Mouse (Mus musculus) heart, embryonic 12.5 days (tissue): ENCODE measurements around the gene Prkcg. TPM values are rescaled to one million over a fixed set of nuclear protein-coding genes. Genes with fewer than 3 reads are reported as not detected.
"Not testable (repeated sequence)": the region's sequence is repeated elsewhere in the genome, so short reads cannot be mapped to it uniquely, and the experiment has no call there.

Experiments used
- ATAC-seq: fragments of 200-750 bp; cut with Nextera tagmentation; 2 replicates; pipeline ENCODE4 v1.8.0; 2017; ENCODE audit warnings: moderate TSS enrichment, moderate library complexity; ENCODE audit not compliant: insufficient number of reproducible peaks, low FRiP score
- H3K27ac ChIP-seq: fragments of 300-500 bp; sonication (generic); 2 replicates; pipeline ENCODE4 v1.5.1; 2016; ENCODE audit warnings: mild to moderate bottlenecking, moderate library complexity; ENCODE audit not compliant: poor library complexity, severe bottlenecking
- H3K27me3 ChIP-seq: fragments of 300-500 bp; sonication (generic); replicated peaks from 2 replicates; pipeline ENCODE4 v1.6.1; 2016; ENCODE audit warnings: mild to moderate bottlenecking, moderate library complexity
- H3K36me3 ChIP-seq: fragments of 300-500 bp; sonication (generic); 2 replicates; pipeline ENCODE4 v1.6.1; 2016; ENCODE audit warnings: mild to moderate bottlenecking, moderate library complexity
- H3K4me1 ChIP-seq: fragments of 300-500 bp; sonication (generic); replicated peaks from 2 replicates; pipeline ENCODE4 v1.6.1; 2016; ENCODE audit warnings: mild to moderate bottlenecking
- H3K4me2 ChIP-seq: fragments of 300-500 bp; sonication (generic); 2 replicates; pipeline ENCODE4 v1.6.1; 2016; ENCODE audit warnings: mild to moderate bottlenecking, moderate library complexity
- H3K4me3 ChIP-seq: fragments of 300-500 bp; sonication (generic); 2 replicates; pipeline ENCODE4 v1.5.1; 2016; ENCODE audit warnings: mild to moderate bottlenecking
- H3K9ac ChIP-seq: fragments of 300-500 bp; sonication (generic); 2 replicates; pipeline ENCODE4 v1.6.1; 2016; ENCODE audit warnings: mild to moderate bottlenecking, moderate library complexity
- H3K9me3 ChIP-seq: fragments of 300-500 bp; sonication (generic); replicated peaks from 2 replicates; pipeline ENCODE4 v1.6.1; 2016; ENCODE audit warnings: mild to moderate bottlenecking, moderate library complexity
- WGBS: fragments of 180-500 bp; shearing (Covaris S2); methylation state at CpG from one replicate; pipeline ENCODE4 v1.1.7; 2016; 5-methylcytosine and 5-hydroxymethylcytosine counted together
- polyA plus RNA-seq: library from polyadenylated mRNA; unstranded; fragments of >200 nt; fragmentation: Nextera tagmentation; extraction: Ambion mirVana; gene quantifications from 2 replicates; pipeline ENCODE4 v1.2.1, GENCODE M21; 2016

The Prkcg gene
- polyA plus RNA-seq, 1 experiment from 2014 or later, result 0.19 TPM

DNA sequence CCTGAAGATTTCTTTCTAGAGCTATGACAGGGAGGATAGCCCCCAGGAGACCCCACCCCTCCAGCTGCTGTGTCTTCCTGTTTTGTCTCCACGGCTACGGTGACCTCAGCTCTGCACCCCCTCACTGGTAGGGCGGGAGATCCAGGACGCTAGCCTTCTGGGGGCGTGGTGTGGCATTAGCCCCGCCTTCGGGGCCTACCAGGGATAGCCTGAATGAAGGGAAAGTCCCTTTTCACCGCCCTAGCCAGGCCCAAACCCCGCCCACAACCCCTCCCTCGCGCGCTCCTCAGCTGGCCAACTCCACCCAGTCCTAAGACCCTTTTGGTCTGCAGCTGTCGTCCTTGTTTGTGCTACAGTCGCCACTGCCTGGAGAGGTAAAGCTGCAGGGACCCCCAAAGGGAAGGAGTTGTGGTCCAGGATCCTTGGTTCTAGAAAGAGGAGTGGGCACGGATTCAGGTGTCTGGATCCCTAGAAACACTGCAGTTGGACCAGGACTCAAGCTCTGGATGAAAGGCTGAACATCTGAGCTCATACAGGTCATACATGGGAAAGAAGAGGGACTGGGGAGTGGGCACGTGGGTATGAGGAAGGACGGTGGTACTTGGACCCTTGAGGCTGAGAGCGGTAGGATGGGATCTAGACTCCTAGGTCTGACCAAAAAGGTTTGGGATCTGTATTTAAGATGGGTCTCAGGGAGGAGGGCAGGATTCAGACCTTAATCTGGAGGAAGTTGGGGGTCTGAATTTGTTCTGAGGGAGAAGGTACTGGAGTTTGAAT is 1.5 kb downstream of the Prkcg start:
- under 1% methylated on average over 18 of the region's 18 CpGs for WGBS

DNA sequence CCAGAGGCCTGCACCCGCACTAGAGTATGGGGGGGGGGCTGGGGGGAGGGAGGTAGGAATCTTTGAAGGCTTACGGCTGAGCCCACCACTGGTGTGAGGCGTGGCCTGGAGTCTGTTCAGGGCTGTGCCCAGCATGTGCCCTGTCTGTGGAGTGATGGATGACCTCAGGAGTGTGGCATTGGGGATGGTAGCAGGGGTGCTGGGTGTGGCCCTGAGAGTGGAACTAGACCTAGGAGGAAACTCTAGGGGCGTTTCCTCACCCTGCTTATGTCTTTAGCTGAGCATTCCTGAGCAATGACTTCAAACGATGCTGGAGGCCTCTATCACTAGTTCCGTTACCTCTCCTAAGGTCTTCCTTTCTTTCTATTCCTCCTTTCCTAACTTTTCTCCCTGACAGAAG is 2.2 kb downstream of the Prkcg start:
- H3K27ac ChIP-seq, result peak overlapping the region; percentile 91
- peak overlapping the region; percentile 84 for H3K9ac ChIP-seq
- WGBS, result 6% methylated on average over 6 of the region's 6 CpGs
- peak overlapping the region; percentile 55 for H3K4me3 ChIP-seq
- H3K9me3 ChIP-seq, result no peaks in the 10 kb centered on the region
- peaks cover 27% of the 10 kb centered on the region for H3K36me3 ChIP-seq
- peak; percentile 10; the same call in 1 of the 2 replicates for ATAC-seq
- no peaks in the 10 kb centered on the region for H3K27me3 ChIP-seq
- H3K4me2 ChIP-seq, result peak overlapping the region; percentile 92
- peaks cover 41% of the 10 kb centered on the region for H3K4me1 ChIP-seq

More for the DNA sequence above, 1.5 kb downstream of the Prkcg start:
- H3K4me2 ChIP-seq, result peak overlapping the region; percentile 92
- H3K36me3 ChIP-seq, result peaks cover 20% of the 10 kb centered on the region
- peak; percentile 92 for ATAC-seq
- H3K9me3 ChIP-seq, result no peaks in the 10 kb centered on the region
- H3K9ac ChIP-seq, result peak overlapping the region; percentile 84
- H3K4me1 ChIP-seq, result peaks cover 36% of the 10 kb centered on the region
- H3K27ac ChIP-seq, result peak overlapping the region; percentile 96
- peak overlapping the region; percentile 55 for H3K4me3 ChIP-seq
- no peaks in the 10 kb centered on the region for H3K27me3 ChIP-seq

DNA sequence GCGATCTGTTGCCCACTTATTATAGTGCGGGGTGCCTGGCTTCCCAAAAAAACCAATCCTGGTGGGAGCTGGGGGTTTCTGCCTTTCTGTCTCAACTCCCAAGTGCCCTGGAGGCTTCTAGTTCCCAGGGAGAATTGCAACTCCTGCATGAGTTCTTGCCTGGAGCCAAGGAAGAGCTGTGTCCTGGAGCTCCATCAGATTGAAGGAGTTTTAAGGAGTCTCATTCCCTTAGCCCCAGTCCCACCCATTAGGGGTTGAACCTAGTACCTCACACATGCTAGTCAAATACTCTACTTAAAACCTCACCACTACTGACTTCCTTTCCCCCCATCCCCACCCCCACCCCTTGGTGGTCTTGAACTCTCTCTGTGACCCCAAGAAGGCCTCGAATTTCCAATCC is 2.8 kb downstream of the Prkcg start:
- no peak for ATAC-seq
- Histone ChIP-seq H3K4me3 (peak overlapping the region; percentile 55), H3K9me3 (no peaks in the 10 kb centered on the region), H3K9ac (peak overlapping the region; percentile 84), H3K4me1 (peaks cover 45% of the 10 kb centered on the region), H3K27me3 (no peaks in the 10 kb centered on the region), H3K4me2 (peak overlapping the region; percentile 92), H3K27ac (peak overlapping the region; percentile 91), H3K36me3 (peaks cover 33% of the 10 kb centered on the region)
- WGBS, result 43% methylated on average over 3 of the region's 3 CpGs

DNA sequence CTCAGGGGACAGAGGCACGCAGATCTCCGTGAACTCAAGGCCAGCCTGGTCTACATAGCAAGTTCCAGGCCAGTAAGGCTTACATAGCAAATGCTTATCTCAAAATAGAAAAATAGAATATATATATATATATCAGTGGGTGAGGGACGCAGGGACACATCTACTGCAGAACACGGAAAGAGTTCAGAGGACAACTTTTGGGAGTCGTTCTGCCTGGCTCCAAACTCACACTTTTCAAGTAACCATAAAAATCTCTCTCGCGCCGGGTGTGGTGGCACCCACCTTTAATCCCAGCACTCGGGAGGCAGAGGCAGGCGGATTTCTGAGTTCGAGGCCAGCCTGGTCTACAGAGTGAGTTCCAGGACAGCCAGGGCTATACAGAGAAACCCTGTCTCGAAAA is 3.3 kb downstream of the Prkcg start:
- not testable (repeated sequence) for ATAC-seq, H3K9me3 ChIP-seq, H3K27me3 ChIP-seq
- H3K4me1 ChIP-seq, result peaks cover 50% of the 10 kb centered on the region
- H3K27ac ChIP-seq, result peak overlapping the region; percentile 91
- 59% methylated on average over 12 of the region's 12 CpGs for WGBS
- peak overlapping the region; percentile 84 for H3K9ac ChIP-seq
- peaks cover 38% of the 10 kb centered on the region for H3K36me3 ChIP-seq
- H3K4me3 ChIP-seq, result peak overlapping the region; percentile 55
- peak overlapping the region; percentile 92 for H3K4me2 ChIP-seq

DNA sequence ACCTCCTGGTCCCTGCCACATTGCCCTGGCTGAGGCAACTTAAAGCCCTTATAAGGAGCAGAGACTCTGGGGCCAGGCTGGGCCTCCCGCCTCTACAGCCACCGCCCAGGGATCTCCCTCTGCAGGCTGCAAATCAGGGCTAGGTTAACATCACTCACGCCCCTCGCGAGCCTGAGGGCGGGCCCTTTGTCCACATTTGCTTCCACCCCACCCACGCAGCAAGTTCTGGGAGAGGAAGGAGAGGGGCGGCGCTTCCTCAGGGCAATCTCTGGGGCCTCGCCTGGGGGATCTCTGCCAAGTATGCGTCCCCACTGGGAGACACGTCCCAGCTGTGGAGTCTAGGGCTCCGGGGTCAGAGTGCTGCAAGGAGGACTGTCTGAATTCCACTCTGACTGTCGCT is 3.8 kb downstream of the Prkcg start:
- under 1% methylated on average over 14 of the region's 14 CpGs for WGBS
- Histone ChIP-seq H3K36me3 (peaks cover 43% of the 10 kb centered on the region), H3K27ac (peak overlapping the region; percentile 91), H3K4me1 (peaks cover 56% of the 10 kb centered on the region), H3K4me3 (peak overlapping the region; percentile 55), H3K9me3 (no peaks in the 10 kb centered on the region), H3K4me2 (peak overlapping the region; percentile 92), H3K27me3 (no peaks in the 10 kb centered on the region), H3K9ac (peak overlapping the region; percentile 84)
- peak; percentile 79 for ATAC-seq

DNA sequence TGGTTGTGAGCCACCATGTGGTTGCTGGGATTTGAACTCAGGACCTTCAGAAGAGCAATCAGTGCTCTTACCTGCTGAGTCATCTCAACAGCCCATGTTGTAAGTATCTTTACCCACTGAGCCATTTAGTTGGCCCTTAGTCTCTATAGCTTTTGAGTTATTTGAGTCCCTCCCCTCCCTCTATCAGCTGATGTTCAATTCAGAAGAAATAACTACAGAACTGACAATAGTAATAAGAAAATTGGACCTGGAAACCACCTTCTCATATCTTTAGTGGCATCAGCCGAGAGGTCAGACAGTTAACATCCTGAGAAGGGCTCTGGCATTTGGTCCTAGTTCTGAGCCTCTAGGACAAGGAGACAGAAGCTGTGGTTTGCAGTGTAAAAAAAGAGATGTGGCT is 5.8 kb downstream of the Prkcg start:
- no peak for ATAC-seq
- Histone ChIP-seq H3K27me3 (no peaks in the 10 kb centered on the region), H3K9ac (no peak overlapping the region), H3K27ac (no peak overlapping the region), H3K4me2 (peak overlapping the region; percentile 18; the same call in 1 of the 2 replicates), H3K4me1 (peaks cover 68% of the 10 kb centered on the region), H3K36me3 (peaks cover 58% of the 10 kb centered on the region), H3K9me3 (no peaks in the 10 kb centered on the region), H3K4me3 (no peak overlapping the region)
- 83% methylated on average over 1 of the region's 1 CpGs for WGBS

DNA sequence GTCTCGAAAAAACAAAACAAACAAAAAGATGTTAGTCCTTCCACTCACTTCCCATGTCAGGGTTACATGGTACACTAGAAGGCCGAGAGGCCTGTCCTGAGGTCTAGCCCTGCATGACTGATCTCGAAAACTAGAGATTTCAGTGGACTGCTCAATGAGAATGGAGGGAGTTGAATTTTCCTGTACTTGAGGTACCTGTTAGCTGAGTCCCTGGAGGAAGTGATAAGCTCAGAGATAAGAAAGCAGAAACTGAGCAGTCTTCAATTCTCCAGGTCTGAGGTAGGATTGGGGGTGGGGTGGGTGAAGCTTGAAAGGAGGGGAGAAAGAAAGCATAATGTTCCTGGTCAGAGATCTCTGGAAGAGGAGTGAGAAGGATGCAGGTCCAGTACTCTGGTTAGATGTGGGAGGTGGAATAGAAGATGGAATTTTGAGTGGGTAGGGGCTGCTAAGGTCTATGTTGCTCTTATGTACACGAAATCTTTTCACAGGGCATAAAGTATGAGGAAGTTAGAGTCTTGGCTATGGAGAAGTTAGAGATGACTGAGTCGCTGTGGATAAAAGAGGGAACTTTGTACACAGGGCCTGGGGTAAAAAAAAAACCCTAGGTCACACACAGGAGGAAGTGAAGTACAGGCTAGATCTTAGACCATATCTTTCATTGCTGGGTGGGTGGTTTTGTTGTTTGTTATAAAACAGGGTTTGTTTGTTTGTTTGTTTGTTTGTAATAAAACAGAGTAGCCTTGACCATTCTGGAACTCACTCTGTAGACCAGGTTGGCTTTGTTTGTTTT is 6.5 kb downstream of the Prkcg start:
- peak overlapping the region; percentile 18; the same call in 1 of the 2 replicates for H3K4me2 ChIP-seq
- H3K36me3 ChIP-seq, result peaks cover 65% of the 10 kb centered on the region
- no peak overlapping the region for H3K9ac ChIP-seq
- H3K9me3 ChIP-seq, result no peaks in the 10 kb centered on the region
- no peak overlapping the region for H3K4me3 ChIP-seq
- H3K27me3 ChIP-seq, result no peaks in the 10 kb centered on the region
- ATAC-seq, result no peak
- WGBS, result 75% methylated on average over 5 of the region's 5 CpGs
- peaks cover 71% of the 10 kb centered on the region for H3K4me1 ChIP-seq
- no peak overlapping the region for H3K27ac ChIP-seq

DNA sequence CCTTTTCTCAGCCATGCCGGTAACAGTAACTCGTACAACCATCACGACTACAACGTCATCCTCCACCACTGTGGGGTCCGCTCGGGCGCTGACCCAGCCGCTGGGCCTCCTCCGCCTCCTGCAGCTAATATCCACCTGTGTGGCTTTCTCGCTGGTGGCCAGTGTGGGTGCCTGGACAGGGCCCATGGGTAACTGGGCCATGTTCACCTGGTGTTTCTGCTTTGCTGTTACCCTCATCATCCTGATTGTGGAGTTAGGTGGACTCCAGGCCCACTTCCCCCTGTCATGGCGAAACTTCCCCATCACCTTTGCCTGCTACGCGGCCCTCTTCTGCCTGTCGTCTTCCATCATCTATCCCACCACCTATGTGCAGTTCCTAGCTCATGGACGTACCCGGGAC is 7.7 kb downstream of the Prkcg start:
- Histone ChIP-seq H3K4me3 (no peak overlapping the region), H3K9me3 (no peaks in the 10 kb centered on the region), H3K27ac (no peak overlapping the region), H3K4me1 (peaks cover 71% of the 10 kb centered on the region), H3K4me2 (peak overlapping the region; percentile 64), H3K9ac (0 out of 2 replicates have a peak overlapping the region, but pooled peaks have one; percentile 52), H3K36me3 (peaks cover 65% of the 10 kb centered on the region), H3K27me3 (no peaks in the 10 kb centered on the region)
- ATAC-seq, result no peak
- WGBS, result 90% methylated on average over 16 of the region's 16 CpGs

DNA sequence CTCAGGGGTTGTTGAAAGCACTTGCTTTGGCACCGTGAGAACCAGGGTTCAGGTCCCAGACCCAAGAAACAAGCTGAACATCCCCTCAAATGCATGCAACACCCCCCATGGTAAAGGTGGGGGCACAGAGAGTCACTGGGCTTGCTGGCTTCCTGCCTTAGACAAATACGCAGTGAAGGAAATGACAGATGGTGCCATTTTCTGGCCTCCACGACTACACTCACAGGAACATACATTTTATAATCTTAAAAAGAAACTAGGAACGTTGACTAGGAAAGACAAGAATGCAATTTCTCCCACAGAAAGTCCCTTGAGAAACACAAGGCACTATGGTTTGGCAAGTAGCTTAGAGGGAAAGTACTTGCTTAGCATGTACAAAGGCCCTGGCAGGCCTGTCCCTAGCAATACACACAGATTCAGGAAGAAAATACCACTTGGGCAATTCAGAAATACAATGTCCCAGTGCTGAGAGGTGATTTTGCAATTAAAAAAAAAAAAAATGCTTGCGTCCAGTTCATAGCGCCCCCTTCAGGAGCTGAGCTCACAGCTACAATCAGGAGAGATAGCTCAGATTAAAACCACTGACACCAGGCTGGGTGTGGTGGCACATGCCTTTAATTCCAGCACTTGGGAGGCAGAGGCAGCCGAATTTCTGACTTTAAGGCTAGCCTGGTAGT is 11.1 kb downstream of the Prkcg start:
- no peaks in the 10 kb centered on the region for H3K9me3 ChIP-seq
- no peak overlapping the region for H3K4me2 ChIP-seq
- peaks cover 75% of the 10 kb centered on the region for H3K4me1 ChIP-seq
- no peak overlapping the region for H3K27ac ChIP-seq
- WGBS, result 53% methylated on average over 7 of the region's 7 CpGs
- H3K36me3 ChIP-seq, result peaks cover 49% of the 10 kb centered on the region
- no peak overlapping the region for H3K4me3 ChIP-seq
- H3K9ac ChIP-seq, result no peak overlapping the region
- peaks cover 12% of the 10 kb centered on the region for H3K27me3 ChIP-seq
- ATAC-seq, result no peak

DNA sequence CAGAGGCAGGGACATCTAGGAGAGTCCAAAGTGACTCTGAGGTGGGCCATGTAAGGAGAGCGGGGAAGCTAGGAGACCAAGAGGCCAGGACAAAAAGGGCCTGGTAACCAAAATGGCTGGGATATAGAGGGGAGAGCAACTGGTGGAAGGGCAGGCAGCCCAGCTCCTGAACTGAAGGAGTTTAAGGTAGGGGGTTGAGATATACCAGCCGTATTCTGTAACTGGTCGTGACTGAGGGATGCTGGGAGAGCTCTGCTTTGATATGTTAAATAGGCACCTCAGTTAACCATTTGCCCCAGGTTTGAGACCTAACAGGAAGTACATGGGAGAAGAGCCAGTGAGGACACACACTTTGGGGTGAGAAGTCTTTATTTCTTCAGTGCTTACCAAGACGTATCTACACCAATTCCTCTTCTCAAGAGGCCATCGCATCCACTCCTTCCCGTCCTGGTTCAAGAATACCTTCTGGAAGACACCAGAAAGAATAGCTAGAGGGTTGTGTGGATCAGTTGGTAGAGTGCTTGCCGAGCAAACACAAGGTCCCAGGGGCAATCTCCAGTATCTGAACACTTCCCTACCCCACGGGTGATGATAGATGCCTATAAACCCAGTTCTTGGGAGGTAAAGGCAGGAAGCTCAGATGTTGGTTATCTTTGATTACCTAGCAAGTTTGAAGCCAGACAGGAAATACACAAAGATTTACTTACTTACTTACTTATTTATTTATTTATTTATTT is 12.1 kb downstream of the Prkcg start:
- H3K27me3 ChIP-seq, result peaks cover 22% of the 10 kb centered on the region
- H3K4me2 ChIP-seq, result peak overlapping the region; percentile 74; the same call in 1 of the 2 replicates
- no peak overlapping the region for H3K27ac ChIP-seq
- no peak overlapping the region for H3K9ac ChIP-seq
- no peaks in the 10 kb centered on the region for H3K9me3 ChIP-seq
- H3K4me3 ChIP-seq, result no peak overlapping the region
- peaks cover 71% of the 10 kb centered on the region for H3K4me1 ChIP-seq
- ATAC-seq, result no peak
- peaks cover 39% of the 10 kb centered on the region for H3K36me3 ChIP-seq
- 44% methylated on average over 8 of the region's 8 CpGs for WGBS
